Mouse (Mus musculus) heart, adult 18-20 months (tissue): Measurements from ENCODE around the gene Cfap54. TPM values are rescaled to one million over a fixed set of nuclear protein-coding genes. Genes with fewer than 3 reads are reported as not detected.
A peak's percentile ranks its signal among the peaks of the same experiment; 100 is the strongest.

Source experiments
- DNase-seq, 2 experiments: peaks; one replicate each; pipeline ENCODE4 v3.0.0; 2021 to 2022; ENCODE audit warnings: mixed read lengths in 1 of 2
- total RNA-seq, 2 experiments: library from RNA; stranded (reverse); gene quantifications; 2 replicates each; pipeline ENCODE4 v1.2.3; 2021

Gene Cfap54
- total RNA-seq, 2 experiments from 2014 or later, result 0.57 to 1.5 TPM

DNA sequence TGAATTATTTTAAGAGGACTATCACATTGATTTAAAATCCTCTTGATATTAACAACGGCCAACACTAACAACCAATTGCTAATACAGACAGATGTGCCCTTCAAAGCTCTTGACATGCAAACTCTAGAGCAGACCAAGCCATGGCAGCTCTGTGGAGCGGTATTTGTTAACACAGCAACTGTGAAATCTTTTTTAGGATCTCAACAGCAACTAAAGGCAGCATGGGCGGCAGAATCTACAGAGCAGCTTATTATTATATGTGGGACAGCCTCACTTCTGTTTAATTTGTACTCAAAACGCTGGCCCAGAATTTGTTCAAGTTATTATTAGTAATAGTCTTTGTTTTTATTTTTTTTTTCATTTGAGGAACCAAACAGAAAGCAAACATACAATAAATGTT lies 28.1 kb downstream of the Cfap54 start:
- no peak for DNase-seq

DNA sequence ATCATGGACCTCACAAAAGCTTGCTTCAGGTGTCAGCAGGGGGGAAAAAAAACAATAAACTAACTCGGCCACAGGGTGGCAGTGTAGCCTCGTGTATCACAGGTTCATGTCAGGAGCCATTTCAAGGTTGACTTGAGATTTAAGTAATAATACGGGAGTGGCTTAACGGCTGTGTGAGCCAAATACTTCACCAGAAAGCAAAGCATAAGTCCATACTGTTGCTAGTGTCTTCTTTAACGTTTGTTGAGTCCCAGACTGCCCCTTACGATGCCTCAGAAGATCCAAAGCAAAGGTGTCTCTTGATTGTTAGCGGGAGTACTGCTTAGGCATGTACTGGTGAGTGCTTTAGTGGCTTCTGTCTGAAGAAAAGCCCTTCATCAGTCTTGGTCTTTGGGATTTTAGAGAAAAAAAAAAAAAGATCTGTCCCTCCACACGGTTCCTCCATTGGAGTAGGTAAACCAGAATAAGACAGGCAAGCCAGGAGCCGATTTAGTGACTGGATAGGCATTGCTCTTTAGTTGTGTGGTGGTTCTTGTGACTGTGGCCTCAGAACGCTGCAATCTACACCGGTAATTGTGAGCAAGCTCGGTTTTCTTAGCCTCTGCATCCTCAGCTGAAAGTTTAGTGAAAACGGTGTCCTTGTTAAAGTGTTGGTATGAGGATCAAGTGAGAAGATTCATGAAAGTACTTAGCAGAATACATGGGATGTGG lies 30.2 kb downstream of the Cfap54 start:
- peak; percentile 79 to 88 for DNase-seq

DNA sequence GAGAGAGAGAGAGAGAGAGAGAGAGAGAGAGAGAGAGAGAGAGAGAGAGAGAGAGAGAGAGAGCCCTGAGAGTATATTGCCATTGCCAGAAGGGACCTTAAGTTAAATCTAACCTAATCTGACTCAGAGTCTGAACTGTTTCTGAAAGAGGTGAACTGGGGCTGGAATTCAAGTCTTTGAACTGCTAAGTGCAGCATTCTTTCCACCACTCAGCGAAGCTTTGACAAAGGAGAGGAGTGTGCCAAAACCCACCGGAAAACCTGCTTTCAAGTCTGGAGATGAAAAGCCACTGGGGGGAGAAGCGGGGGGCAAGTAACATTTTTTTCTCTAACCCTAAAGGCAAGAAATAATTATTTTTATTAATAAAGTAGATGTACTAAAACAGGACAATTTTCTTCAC lies 30.8 kb downstream of the Cfap54 start:
- DNase-seq, result no peak

DNA sequence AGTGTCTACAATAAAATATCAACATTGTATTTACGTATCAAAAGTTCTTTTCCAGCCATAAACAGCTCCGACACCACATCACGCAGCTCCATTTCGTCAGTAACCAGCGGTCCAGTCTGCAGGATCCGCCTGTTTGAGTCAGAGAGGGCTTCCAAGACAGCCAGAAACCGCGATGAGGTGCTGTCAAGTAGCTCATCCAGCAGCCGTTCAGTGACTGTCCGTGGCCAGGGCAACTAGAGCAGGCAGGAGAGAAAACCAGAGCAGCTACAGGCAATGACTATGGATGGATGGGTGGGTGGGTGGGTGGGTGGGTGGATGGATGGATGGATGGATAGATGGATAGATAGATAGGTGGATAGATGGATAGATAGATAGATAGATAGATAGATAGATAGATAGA lies 38.2 kb downstream of the Cfap54 start:
- DNase-seq, result no peak

DNA sequence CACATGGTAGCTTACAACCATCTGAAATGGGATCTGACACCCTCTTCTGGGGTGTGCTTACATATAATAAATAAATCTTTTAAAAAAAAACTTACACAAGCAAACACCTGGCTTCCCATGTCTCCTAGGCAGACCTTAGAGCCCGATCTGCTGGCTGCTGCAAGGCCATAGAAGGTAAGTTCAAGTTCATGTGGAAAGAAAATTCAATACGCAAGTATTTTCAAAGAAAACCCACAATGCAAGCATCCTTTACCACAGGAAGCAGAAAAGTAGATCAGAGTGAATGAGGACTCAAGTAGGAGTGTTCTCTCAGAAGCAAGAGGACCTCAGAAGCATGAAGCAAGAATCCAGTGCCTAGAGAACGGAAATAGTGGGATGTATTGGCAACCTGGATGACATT lies 39.6 kb downstream of the Cfap54 start:
- no peak for DNase-seq

DNA sequence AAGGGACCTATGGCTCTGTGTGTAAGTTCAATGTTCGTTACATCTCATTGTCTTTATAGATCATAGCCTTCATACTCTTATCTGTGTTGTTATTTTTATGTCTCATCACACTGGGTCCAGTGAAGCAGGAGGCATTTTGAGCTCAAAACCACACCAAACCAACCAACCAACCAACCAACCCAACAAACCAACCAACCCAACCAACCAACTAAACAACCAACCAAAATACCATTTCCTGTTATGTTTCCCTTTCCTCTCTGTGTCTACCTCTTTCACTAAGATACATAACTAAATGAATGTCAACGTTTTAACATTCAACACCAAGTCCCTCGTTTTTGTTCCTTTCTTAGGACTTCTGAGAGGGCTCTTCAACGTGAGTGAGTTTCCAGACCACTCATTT lies 40.0 kb downstream of the Cfap54 start:
- DNase-seq, result no peak

DNA sequence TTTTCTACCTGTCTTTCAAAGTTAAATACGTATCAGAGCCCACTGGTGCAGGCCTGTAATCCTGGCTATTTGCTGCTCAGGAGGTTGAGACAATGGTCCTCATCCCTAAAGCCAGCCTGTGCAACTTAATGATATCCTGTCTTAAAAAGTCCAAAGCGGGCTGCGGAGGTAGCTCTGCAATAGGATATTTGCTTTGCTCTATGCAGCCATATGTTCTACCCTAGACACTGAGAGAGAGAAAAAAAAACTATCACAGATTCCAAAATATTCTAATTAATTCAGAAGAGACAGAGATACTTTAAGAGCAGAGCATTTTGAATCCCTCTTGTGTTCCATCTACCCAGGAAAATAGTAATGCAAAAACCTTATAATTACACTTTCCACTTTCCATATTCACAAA lies 44.9 kb downstream of the Cfap54 start:
- DNase-seq, result no peak

DNA sequence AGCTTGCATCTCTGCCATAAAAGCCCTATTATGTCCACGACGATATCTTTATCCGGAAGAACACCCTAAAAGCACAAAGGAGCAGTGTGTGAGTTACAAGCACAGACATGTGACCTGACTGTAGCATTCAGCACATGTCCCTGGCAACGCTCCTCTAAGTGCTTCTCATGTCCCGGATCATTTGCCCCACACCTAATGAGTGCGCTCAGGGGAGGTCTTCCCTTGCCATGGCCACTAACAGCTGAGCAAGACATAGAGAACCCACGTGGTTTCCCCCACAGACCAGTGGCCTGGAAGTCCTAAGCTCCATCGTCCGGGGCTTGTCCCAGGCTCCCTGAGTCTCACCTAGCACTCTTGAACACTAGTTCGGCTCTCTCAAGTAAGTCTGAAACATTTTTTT lies 45.9 kb downstream of the Cfap54 start:
- DNase-seq, result no peak

DNA sequence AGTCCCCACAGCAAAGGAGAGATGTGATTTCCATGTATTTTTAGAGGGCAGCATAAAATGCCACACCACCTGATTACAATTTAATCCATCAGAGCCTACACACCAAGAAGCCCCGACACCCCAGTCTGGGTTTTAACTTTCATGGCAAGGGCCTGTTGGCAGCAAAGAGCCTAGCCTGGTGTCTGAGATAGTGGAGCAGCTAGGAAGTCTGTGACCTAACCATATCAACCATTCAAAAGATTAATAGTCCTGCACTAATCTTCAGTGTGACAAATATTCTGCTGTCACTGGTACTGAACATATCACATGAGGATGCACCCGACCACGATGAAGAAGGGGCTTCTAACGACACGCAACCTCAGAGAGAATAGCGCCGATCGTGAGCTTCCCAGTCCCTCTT lies 58.1 kb downstream of the Cfap54 start:
- DNase-seq, result no peak

DNA sequence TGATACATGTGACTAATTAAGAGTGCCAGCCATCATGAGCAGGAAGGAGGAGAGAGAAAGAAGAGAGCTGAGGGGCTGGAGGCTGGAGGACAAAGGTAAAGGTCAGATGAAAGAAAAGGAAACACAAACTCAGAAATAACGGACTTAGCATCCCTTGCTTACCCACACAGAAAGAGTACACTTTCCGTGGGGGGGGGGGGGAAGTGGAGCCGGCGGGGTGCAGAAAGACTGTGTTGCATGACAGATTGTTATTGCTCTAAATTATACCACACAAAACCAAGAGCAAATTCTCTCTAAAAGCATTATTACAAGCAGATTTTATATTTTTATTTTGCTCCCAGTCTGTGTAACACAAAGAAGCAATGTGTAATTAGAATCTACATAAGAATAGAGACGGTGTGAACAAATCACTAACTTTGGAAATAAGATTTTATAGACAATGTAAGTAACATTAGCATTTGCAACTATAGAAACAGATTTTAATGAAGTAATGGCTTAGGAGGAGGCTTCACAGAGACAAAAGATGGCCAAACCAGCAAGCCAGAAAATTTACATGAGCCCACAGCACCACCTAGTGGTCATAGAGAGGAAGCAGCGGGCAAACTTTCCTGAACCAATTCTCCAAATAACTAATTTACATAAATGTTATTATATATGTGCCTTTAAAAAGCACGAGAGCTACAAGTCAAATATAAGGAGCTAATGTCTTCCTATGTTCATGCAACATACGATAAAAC lies 67.2 kb downstream of the Cfap54 start:
- peak; percentile 32 to 74 for DNase-seq

DNA sequence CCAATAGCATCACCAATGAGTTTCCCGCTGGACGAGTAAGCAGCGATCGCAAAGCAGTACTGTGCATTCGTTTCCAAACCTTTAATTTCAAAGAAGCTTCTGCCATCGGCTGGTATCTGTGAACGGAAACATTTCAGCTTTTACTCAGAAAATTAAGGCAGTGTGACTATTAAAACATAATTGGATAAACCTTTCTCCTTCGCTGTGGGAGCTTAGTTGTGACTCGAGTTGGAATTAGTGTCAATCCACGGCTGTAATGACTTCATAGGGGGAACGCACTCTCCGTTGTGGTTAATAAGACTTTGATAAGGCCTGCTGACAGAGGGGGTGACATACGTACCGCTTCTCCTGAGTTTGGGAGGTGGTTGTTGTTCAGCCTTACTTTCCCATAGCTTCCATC lies 70.3 kb downstream of the Cfap54 start:
- no peak for DNase-seq

DNA sequence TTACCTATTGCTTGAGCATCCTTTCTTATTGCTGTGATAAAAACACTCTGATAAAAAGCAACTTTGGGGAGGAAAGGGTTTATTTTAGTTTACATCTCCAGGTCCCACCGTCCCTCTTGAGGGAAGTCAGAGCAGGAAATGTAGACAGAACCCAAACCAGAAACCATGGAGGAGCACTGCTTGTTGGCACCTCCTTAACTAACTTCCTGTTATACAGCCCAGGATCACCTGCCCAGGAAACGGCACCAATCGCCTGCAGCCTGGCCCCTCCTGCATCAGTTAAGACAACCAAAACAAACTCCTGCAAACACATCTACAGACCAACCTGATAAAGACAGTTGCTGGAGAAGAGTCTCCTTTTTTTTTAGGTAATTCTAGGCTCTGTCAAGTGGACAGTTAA lies 74.4 kb downstream of the Cfap54 start:
- no peak for DNase-seq

DNA sequence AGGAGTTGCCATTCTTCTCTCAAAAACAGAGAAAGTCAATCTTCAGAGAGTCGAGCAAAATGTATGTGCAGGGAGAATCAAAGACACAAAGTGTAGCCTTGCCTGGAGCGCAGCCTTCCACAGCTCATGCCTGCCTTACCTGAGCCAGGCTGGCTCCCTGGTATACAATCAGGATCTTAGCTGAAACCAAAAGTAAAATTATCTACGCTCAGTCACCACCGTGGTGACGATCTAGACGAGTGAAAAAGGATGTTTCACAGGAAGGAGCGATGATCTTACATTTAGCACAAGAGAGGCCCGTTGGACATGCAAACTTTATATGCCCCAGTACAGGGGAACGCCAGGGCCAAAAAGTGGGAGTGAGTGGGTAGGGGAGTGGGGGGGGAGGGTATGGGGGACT lies 75.0 kb downstream of the Cfap54 start:
- no peak for DNase-seq

DNA sequence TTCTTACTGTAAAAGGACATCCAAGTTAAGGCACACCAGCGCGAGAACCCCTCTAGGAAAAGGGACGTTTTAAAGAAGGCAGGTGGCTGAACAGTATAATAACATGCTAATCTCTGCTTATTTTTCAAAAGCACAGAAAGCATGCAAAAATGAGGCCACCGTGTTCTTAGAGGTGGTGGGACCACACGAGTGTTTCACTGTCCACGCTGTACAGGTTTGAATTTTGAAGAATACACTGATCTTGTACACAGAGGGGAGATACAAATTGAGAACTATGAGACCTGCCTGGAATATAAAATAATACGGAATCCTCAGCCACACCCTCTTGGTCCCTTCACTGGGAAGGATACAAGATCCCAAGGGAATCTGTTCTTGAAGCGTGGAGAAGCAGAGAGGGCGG lies 82.9 kb downstream of the Cfap54 start:
- no peak for DNase-seq

DNA sequence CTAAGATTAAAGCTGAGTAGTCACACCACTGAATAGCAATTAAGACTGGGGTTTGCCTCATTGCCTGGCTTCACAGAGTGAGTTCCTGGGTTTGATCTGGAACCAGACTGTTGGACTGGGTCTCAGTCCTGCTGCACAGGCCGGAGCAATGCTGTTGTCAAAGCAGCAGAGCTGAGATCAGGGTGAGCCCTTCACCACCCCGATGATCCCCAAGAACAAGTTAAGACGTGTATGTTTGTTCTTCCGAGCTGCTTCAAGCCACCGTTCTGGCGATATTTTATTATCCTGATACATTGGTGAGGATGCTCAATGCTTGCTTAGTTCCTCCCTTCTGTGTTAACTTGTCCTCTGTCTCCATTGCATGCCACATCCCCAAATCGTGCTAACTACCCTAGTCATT lies 86.2 kb downstream of the Cfap54 start:
- no peak for DNase-seq

DNA sequence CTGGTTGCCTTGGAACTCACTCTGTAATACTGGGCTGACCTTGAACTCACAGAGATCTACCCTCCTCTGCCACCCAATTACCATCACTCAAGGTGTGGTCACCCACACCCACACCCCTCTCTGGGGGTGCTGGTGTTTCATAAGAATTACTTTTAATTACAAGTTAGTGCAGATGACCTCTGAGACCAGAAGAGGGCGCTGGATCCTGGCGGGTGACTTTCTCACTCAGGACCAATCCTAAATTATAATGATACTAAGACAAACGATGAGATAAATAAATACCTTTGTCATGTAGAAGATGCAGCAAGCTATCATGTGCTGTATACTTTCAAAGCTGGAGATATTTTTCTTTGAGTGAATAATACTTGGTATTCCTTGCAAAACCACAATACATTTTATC lies 87.1 kb downstream of the Cfap54 start:
- DNase-seq, result no peak

DNA sequence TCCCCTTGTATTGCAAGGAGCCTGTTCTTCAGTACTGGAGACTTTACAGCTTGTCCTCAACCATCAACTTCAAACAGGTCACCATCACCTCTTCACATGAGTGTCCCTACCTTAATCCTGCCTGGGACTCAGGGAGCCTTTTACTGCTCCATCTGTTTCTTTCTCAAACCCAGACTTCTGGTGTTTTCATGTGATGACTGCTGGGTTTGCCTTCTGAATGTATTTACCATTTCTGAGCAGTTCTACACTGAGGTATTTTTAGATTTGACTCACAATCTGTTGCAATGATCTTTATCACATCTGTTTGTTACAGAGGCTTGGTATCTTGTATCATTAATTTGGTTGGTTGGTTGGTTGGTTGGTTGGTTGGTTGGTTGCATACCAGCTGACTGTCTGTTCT lies 88.9 kb downstream of the Cfap54 start:
- DNase-seq, result no peak

DNA sequence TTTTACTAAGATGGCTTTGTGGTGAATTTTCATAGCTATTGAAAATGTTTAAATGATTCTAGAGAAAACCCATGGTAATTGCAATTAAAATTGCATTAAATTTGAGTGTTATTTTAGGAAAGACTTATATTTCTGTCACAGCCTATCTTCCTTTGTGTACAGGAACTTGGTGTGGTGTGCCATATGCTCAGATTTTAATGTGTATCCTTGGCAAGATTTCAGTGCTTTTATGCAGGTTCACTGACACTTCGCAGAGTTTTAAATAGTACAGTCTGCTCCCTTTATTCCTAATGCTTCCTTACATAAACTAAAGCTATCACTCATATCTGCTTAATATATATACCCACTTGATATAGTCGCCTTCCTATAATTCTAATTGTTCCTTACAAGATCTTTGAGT lies 90.8 kb downstream of the Cfap54 start:
- DNase-seq, result no peak

DNA sequence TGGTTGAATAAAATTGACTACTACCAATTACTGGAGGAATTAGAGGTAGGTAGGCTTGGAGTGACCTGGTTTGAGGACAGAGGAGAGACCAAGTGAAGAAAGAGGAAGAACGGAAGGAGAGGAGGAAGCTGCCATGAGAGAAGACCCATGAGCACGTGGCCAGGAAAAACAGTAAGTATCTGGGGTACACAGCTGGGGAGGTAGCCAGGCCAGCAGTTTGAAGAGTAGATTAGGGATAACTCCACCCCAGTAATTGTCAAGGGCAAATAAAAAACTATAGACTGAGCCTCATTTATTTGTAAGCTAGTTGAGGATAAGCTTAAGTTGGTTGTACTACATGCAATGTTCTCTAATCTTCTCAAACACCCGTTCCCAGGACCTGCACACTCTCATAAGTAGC lies 116.3 kb downstream of the Cfap54 start:
- no peak for DNase-seq

DNA sequence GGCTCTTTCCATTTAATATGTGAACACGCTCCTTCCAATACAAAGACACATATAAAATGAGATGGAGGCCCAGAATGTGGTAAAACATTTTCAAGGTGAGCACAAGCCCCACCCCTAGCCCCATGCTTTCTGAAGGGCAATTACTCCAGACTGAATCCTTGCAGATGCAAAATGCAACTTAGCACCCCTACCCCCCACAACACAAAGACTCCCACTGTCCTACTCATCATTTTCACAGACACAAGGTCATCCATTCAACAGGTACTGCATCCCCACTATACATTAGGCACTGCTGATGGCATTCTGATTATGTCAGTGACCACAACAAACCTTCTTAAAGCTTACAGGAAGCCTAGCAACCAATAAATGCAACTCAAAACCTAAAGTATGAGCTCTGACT lies 131.4 kb downstream of the Cfap54 start:
- DNase-seq, result no peak

DNA sequence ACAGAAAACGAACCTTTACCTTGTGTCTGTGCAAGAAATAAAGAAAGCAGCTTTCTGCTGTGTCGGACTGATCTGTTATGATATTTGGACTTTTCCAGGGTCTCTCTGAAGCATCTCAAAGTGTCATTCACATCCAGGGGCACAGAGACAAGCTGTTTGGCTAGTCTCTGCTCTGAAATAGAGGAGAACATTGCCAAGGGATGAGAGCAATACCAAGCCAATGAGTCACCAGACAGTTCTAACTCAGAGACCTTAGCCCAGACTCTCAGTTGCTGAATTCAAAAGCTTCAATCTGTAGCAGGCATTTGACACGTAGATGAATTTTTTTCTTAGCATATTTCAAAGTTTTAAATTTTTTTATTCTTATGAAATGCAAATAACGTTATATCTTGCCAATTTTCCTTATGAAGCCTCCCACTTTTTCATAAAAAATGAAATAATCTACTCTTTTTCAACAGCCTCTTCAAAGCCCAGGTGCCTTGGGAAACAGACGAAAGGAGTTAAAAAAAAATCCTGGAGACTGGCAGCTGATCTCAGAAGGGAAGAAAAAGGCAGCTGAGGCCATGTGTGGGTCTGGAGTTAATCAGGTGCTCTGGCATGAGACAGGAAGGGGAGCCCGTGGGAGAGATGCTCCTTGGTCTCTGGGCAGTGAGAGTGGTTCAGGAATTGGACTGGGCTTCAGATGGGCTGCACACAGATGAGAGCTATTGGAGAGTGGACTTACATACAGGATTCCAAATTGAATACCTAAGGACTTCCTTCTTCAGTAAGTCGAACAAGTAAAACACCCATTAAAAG lies 138.4 kb downstream of the Cfap54 start:
- no peak for DNase-seq

DNA sequence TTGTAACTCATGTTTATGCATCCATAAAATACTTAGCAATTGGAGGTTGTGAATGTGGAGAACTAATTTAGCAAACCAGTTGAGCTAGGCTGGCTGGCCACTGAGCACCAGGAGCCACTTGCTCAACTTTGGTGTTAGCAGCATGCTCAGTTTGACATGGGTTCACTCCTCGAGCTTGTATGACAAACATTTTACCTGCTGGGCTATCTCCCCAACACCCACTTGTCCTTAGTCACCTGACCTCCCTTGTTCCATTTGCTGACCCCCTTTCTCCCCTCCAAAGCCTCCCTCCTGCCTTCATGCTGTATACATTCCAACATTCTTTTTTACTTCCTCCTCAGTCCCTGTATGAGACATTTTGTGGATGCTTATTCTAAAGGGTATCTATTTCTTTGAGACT lies 139.8 kb downstream of the Cfap54 start:
- no peak for DNase-seq

DNA sequence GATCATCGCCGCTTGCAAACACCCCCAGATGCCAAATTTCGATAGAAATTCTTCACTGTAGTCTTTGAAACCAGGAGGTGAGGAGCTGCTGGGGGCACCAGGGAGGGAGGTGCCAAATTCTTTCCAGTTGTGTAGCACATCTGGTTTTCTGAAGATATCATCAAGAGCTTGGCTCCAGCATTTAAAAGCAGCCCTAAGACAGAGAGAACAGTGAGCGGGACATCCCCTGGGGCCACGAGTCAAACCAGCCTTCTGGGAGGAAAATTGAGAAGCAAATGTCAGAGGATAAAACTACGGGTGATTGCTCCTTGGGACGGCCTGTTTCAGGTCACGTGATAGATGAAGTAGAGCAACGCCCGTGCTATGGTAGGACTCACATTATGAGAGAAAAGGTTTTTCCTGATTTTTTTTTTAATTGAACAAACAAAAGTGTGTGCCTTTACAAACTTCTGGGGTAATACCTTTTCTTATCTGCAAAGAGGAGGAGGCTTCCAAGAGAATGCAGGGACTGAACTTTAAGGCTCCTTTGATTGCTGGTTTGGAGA lies 143.6 kb downstream of the Cfap54 start:
- DNase-seq, result peak; percentile 13 to 33
